Mouse (Mus musculus) adrenal gland, postnatal 4 days (tissue): ENCODE measurements around the gene Nudt8. TPM values are rescaled to one million over a fixed set of nuclear protein-coding genes. Genes with fewer than 3 reads are reported as not detected.
"Not testable (repeated sequence)": the region's sequence is repeated elsewhere in the genome, so short reads cannot be mapped to it uniquely, and the experiment has no call there.

ENCODE experiments used
- DNase-seq, 2 experiments: peaks; one replicate each; pipeline ENCODE4 v3.0.0; 2021 to 2022; ENCODE audit warnings: low spot score in 2 of 2, mixed read lengths in 2 of 2
- total RNA-seq, 2 experiments: library from RNA; stranded (reverse); gene quantifications; 2 replicates each; pipeline ENCODE4 v1.2.3; 2021

Nudt8 gene
- total RNA-seq, 2 experiments from 2014 or later: 21.7 to 21.9 TPM

DNA sequence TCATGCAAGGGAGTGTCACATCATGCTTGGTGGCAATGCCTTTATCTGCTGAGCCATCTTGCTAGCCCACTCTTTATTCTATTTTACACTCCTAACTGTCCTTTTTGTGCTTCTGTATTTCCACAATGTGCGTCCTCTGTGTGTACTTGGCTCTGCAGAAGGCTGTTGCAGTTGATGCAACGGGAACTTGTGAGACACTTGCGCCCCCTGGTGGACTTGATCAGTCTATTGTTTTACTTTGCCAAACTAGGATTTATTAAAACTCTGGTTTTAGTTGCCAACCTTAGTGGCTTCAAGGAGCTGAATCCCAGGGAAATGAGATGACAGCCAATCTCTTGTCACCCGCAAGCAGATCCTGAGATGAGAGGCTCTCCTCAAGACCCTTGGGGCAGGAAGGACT lies 47.5 kb downstream of the Nudt8 start:
- peak; percentile 50 to 75 for DNase-seq

DNA sequence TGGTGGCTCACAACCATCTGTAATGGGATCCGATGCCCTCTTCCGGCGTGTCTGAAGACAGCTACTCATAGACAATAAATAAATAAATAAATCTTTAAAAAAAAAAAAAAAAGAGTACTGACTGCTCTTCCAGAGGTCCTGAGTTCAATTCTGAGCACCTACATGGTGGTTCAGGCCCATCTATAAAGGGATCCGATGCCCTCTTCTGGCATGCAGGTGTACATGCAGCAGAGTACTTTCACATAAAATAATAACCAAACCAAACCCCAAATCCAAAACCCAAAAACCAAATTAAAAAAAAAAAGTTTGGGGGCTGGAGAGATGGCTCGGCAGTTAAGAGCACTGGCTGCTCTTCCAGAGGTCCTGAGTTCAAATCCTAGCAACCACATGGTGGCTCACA lies 48.7 kb downstream of the Nudt8 start:
- not testable (repeated sequence) for DNase-seq

DNA sequence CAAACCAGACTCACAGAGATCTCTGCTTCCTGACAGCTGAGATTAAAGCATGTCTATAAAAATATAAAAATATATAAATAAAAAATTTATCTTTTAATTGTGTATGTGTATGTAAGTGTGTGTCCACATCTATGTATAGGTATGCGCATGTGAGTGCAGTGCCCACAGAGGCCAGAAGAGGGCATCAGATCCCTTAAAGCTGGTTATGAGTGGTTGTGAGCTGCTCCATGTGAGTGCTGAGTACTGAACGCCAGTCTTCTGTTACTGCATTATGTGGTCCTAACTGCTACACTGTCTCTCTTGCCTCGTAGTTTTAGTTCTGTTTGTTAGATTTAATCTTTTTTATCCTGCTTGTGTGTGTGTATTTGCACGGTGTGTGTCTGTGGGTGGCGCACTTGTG lies 50.6 kb downstream of the Nudt8 start:
- DNase-seq: no peak

Other genes with a start within 250 kb of the Nudt8 start
- gene Kmt5b, start 233.2 kb upstream of the Nudt8 start, total RNA-seq: 10 to 100 TPM; 69.7 to 70.8 TPM
- gene Chka, start 148.8 kb upstream of the Nudt8 start, total RNA-seq: 10 to 100 TPM; 63.5 to 70.5 TPM
- 10 to 100 TPM; 80.5 to 91.9 TPM for gene Tcirg1, start 93.4 kb upstream of the Nudt8 start, total RNA-seq
- 100 to 1,000 TPM; 205 to 212 TPM for gene Ndufs8, start 87.8 kb upstream of the Nudt8 start, total RNA-seq
- 100 to 1,000 TPM; 117 to 121 TPM for gene Aldh3b1, start 70.8 kb upstream of the Nudt8 start, total RNA-seq
- 10 to 100 TPM; 53.9 to 60.7 TPM for gene Unc93b1, start 65.4 kb upstream of the Nudt8 start, total RNA-seq
- gene Aldh3b3, start 41.9 kb upstream of the Nudt8 start, total RNA-seq: under 1 TPM; 0.67 to 0.87 TPM
- 1 to 10 TPM; 7.5 to 8.4 TPM for gene Aldh3b2, start 28.3 kb upstream of the Nudt8 start, total RNA-seq
- gene Acy3, start 14.0 kb upstream of the Nudt8 start, total RNA-seq: 10 to 100 TPM; 32.3 to 36.8 TPM
- under 1 TPM in 1 of 2 experiments, not detected in 1; 0.34 TPM for gene Tbx10, start 7.8 kb upstream of the Nudt8 start, total RNA-seq
- gene Gm49405, start within 50 bp of the Nudt8 start, total RNA-seq: 1 to 10 TPM; 1.7 to 1.8 TPM
- 1 to 10 TPM; 2.4 to 2.6 TPM for gene Doc2g, start 2.7 kb downstream of the Nudt8 start, total RNA-seq
- gene Ndufv1, start 12.2 kb downstream of the Nudt8 start, total RNA-seq: 100 to 1,000 TPM; 253 to 283 TPM
- 100 to 1,000 TPM; 258 to 283 TPM for gene Gstp1, start 37.4 kb downstream of the Nudt8 start, total RNA-seq
- 10 to 100 TPM; 52.6 to 68.8 TPM for gene Gstp2, start 45.4 kb downstream of the Nudt8 start, total RNA-seq
- gene Gstp3, start 59.0 kb downstream of the Nudt8 start, total RNA-seq: 10 to 100 TPM in 1 of 2 experiments, 1 to 10 TPM in 1; 1.9 to 37.5 TPM
- gene Cabp2, start 81.0 kb downstream of the Nudt8 start, total RNA-seq: 1 to 10 TPM in 1 of 2 experiments, not detected in 1; 1.2 TPM
- 10 to 100 TPM; 45.8 to 47.3 TPM for gene Cdk2ap2, start 96.6 kb downstream of the Nudt8 start, total RNA-seq
- 10 to 100 TPM; 51.6 to 65.0 TPM for gene Pitpnm1, start 99.4 kb downstream of the Nudt8 start, total RNA-seq
- 10 to 100 TPM; 86.1 to 88.5 TPM for gene Aip, start 125.3 kb downstream of the Nudt8 start, total RNA-seq
- under 1 TPM; 0.08 to 0.14 TPM for gene Gpr152, start 139.2 kb downstream of the Nudt8 start, total RNA-seq
- under 1 TPM in 1 of 2 experiments, not detected in 1; 0.20 TPM for gene Cabp4, start 143.5 kb downstream of the Nudt8 start, total RNA-seq
- 100 to 1,000 TPM; 192 to 203 TPM for gene Coro1b, start 148.0 kb downstream of the Nudt8 start, total RNA-seq
- gene Ptprcap, start 153.0 kb downstream of the Nudt8 start, total RNA-seq: 1 to 10 TPM; 5.1 to 5.2 TPM
- 10 to 100 TPM; 46.6 to 50.0 TPM for gene Rps6kb2, start 162.8 kb downstream of the Nudt8 start, total RNA-seq
- 1 to 10 TPM; 5.5 to 7.3 TPM for gene Carns1, start 174.9 kb downstream of the Nudt8 start, total RNA-seq
- 1 to 10 TPM; 3.2 to 4.3 TPM for gene Tbc1d10c, start 190.7 kb downstream of the Nudt8 start, total RNA-seq
- gene Ppp1ca, start 191.5 kb downstream of the Nudt8 start, total RNA-seq: 100 to 1,000 TPM; 464 to 467 TPM
- 10 to 100 TPM; 14.7 to 16.2 TPM for gene Rad9a, start 201.1 kb downstream of the Nudt8 start, total RNA-seq
- gene Clcf1, start 213.7 kb downstream of the Nudt8 start, total RNA-seq: 10 to 100 TPM; 10.0 to 10.7 TPM
- not detected for gene AC109138.7, start 213.8 kb downstream of the Nudt8 start, total RNA-seq
- 10 to 100 TPM; 32.7 to 34.3 TPM for gene Pold4, start 231.3 kb downstream of the Nudt8 start, total RNA-seq